Mouse (Mus musculus) neutrophil, adult 5-6 weeks (primary cell): ENCODE results near the gene Tmem115. TPM values are rescaled to one million over a fixed set of nuclear protein-coding genes. Genes with fewer than 3 reads are reported as not detected.

Source experiments
- ATAC-seq: fragments of 151-379, 151-347 bp; 2 replicates; pipeline ENCODE4 v1.8.0; 2017; ENCODE audit warnings: mild to moderate bottlenecking, moderate TSS enrichment; ENCODE audit not compliant: insufficient number of reproducible peaks, poor library complexity, low FRiP score, severe bottlenecking; ENCODE audit errors: extremely low read depth
- total RNA-seq: library from RNA; stranded (forward); fragments of 200-1000 nt; gene quantifications from 2 replicates; pipeline ENCODE4 v1.2.3, GENCODE M21; 2017

Gene Tmem115
- total RNA-seq, 1 experiment from 2014 or later = 18.6 TPM

- no peak for ATAC-seq
Measured at GRCm38 (mm10) chr9:107582509-107583062, 48.8 kb downstream of the Tmem115 start.

DNA sequence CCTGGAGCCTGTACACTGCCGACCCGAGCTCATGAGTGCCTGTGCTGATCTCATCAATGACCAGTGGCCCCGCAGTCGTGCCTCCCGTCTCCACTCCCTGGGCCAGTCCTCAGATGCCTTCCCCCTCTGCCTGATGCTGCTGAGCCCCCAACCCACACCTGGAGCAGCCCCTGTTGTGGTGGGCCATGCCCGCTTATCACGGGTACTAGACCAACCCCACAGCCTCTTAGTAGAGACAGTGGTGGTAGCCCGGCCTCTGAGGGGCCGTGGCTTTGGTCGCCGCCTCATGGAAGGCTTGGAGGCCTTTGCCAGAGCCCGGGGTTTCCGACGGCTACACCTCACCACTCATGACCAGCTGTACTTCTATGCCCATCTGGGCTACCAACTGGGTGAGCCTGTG is 49.4 kb downstream of the Tmem115 start:
- no peak for ATAC-seq

GRCm38 (mm10) chr9:107586504-107586903 is 52.8 kb downstream of the Tmem115 start:
- ATAC-seq = no peak

- peak; percentile 96 for ATAC-seq
Measured at GRCm38 (mm10) chr9:107586974-107587832, 53.5 kb downstream of the Tmem115 start, which contains the start of gene Ifrd2. Ifrd2 (plus strand) TSS chr9:107587642.

- ATAC-seq = no peak
Measured at GRCm38 (mm10) chr9:107587833-107588639, 54.3 kb downstream of the Tmem115 start.

Other genes starting within 250 kb of the Tmem115 start
- gene Mapkapk3, start 244.1 kb upstream of the Tmem115 start, total RNA-seq = 41.0 and 43.6 TPM in 2 replicates
- gene Cish, start 237.9 kb upstream of the Tmem115 start, total RNA-seq = 0.58 and 0.61 TPM in 2 replicates
- 9.7 and 12.6 TPM in 2 replicates for gene Hemk1, start 195.6 kb upstream of the Tmem115 start, total RNA-seq
- gene 6430571L13Rik, start 193.3 kb upstream of the Tmem115 start, total RNA-seq = 0.12 TPM in 1 of 2 replicates, not detected in the other
- gene Cacna2d2, start 134.3 kb upstream of the Tmem115 start, total RNA-seq = 0.49 and 0.58 TPM in 2 replicates
- gene Cyb561d2, start 8.2 kb downstream of the Tmem115 start, total RNA-seq = 9.2 and 11.7 TPM in 2 replicates
- 29.4 and 36.7 TPM in 2 replicates for gene Nprl2, start 8.3 kb downstream of the Tmem115 start, total RNA-seq
- gene Zmynd10, start 13.4 kb downstream of the Tmem115 start, total RNA-seq = 0.86 TPM in 1 of 2 replicates, not detected in the other
- gene Rassf1, start 17.6 kb downstream of the Tmem115 start, total RNA-seq = 70.8 and 78.2 TPM in 2 replicates
- gene Tusc2, start 29.3 kb downstream of the Tmem115 start, total RNA-seq = 20.4 and 23.9 TPM in 2 replicates
- 0.93 and 1.1 TPM in 2 replicates for gene Hyal2, start 34.0 kb downstream of the Tmem115 start, total RNA-seq
- gene Hyal1, start 43.0 kb downstream of the Tmem115 start, total RNA-seq = 2.6 and 2.8 TPM in 2 replicates
- gene Naa80, start 44.9 kb downstream of the Tmem115 start, total RNA-seq = 8.0 and 8.7 TPM in 2 replicates
- gene Hyal3, start 46.9 kb downstream of the Tmem115 start, total RNA-seq = 2.2 TPM in 1 of 2 replicates, not detected in the other
- gene Ifrd2, start 53.7 kb downstream of the Tmem115 start, total RNA-seq = 11.2 and 20.1 TPM in 2 replicates
- gene Sema3b, start 75.3 kb downstream of the Tmem115 start, total RNA-seq = 0.12 TPM in 2 replicates
- gene Gnai2, start 101.4 kb downstream of the Tmem115 start, total RNA-seq = 1,051 and 1,081 TPM in 2 replicates
- gene Slc38a3, start 135.6 kb downstream of the Tmem115 start, total RNA-seq = not detected in 2 replicates
- gene Gnat1, start 145.8 kb downstream of the Tmem115 start, total RNA-seq = 1.7 TPM in 1 of 2 replicates, not detected in the other
- 0.12 and 0.35 TPM in 2 replicates for gene Sema3f, start 176.5 kb downstream of the Tmem115 start, total RNA-seq
- 662 and 675 TPM in 2 replicates for gene Rbm5, start 237.1 kb downstream of the Tmem115 start, total RNA-seq